Mouse (Mus musculus) midbrain, embryonic 16.5 days (tissue): ENCODE data around the gene Tmtc1. TPM values are rescaled to one million over a fixed set of nuclear protein-coding genes. Genes with fewer than 3 reads are reported as not detected.

Experiments
- ATAC-seq: fragments of 200-750 bp; cut with Nextera tagmentation; 2 replicates; pipeline ENCODE4 v1.8.0; 2017; ENCODE audit warnings: moderate TSS enrichment
- H3K27ac ChIP-seq: fragments of 300-500 bp; sonication (generic); 2 replicates; pipeline ENCODE4 v1.5.1; 2014; ENCODE audit warnings: mild to moderate bottlenecking, low read length, mixed read lengths
- H3K27me3 ChIP-seq: fragments of 300-500 bp; sonication (generic); 2 replicates; pipeline ENCODE4 v1.6.1; 2014; ENCODE audit warnings: low read depth, low read length, mixed read lengths; ENCODE audit not compliant: control insufficient read depth, insufficient read depth
- H3K36me3 ChIP-seq: fragments of 300-500 bp; sonication (generic); 2 replicates; pipeline ENCODE4 v1.6.1; 2014; ENCODE audit warnings: mild to moderate bottlenecking, low read length, moderate library complexity, mixed read lengths; ENCODE audit not compliant: control insufficient read depth, insufficient read depth
- H3K4me1 ChIP-seq: fragments of 300-500 bp; sonication (generic); 2 replicates; pipeline ENCODE4 v1.6.1; 2014; ENCODE audit warnings: mild to moderate bottlenecking, low read length, mixed read lengths; ENCODE audit not compliant: control insufficient read depth, insufficient read depth
- H3K4me2 ChIP-seq: fragments of 300-500 bp; sonication (generic); 2 replicates; pipeline ENCODE4 v1.6.1; 2014; ENCODE audit warnings: mild to moderate bottlenecking, low read length, mixed read lengths
- H3K4me3 ChIP-seq: fragments of 300-500 bp; sonication (generic); 2 replicates; pipeline ENCODE4 v1.5.1; 2014; ENCODE audit warnings: low read depth, mild to moderate bottlenecking, low read length, moderate library complexity, mixed read lengths
- H3K9ac ChIP-seq: fragments of 300-500 bp; sonication (generic); 2 replicates; pipeline ENCODE4 v1.6.1; 2014; ENCODE audit warnings: low read depth, low read length, mixed read lengths
- H3K9me3 ChIP-seq: fragments of 300-500 bp; sonication (generic); replicated peaks from 2 replicates; pipeline ENCODE4 v1.6.1; 2014; ENCODE audit warnings: mild to moderate bottlenecking, low read length, mixed read lengths; ENCODE audit not compliant: control insufficient read depth, poor library complexity, severe bottlenecking
- WGBS: fragments of 180-500 bp; shearing (Covaris S2); extraction: QIAGEN DNeasy Blood & Tissue Kit; methylation state at CpG from one replicate; pipeline ENCODE4 v1.1.7; 2014; 5-methylcytosine and 5-hydroxymethylcytosine counted together
- polyA plus RNA-seq: library from polyadenylated mRNA; unstranded; fragments of >200 nt; fragmentation: Nextera tagmentation; extraction: Ambion mirVana; gene quantifications from 2 replicates; pipeline ENCODE4 v1.2.1, GENCODE M21; 2015

Tmtc1 gene
- polyA plus RNA-seq, 1 experiment from 2014 or later, result 2.9 TPM

- H3K9me3 ChIP-seq, result no peaks in the 10 kb centered on the region
- no peaks in the 10 kb centered on the region for H3K36me3 ChIP-seq
- 22% methylated on average over 4 of the region's 4 CpGs for WGBS
- H3K4me3 ChIP-seq, result no peak overlapping the region
- no peak overlapping the region for H3K4me2 ChIP-seq
- H3K27me3 ChIP-seq, result no peaks in the 10 kb centered on the region
- no peak overlapping the region for H3K9ac ChIP-seq
- no peak overlapping the region for H3K27ac ChIP-seq
- ATAC-seq, result no peak
- H3K4me1 ChIP-seq, result no peaks in the 10 kb centered on the region
These were observed 77.1 kb downstream of the Tmtc1 start for GRCm38 (mm10) chr6:148367094-148367539.

GRCm38 (mm10) chr6:148366629-148367028 is 77.6 kb downstream of the Tmtc1 start:
- 95% methylated on average over 1 of the region's 1 CpGs for WGBS
- ATAC-seq, result no peak
- H3K36me3 ChIP-seq, result no peaks in the 10 kb centered on the region
- H3K27ac ChIP-seq, result no peak overlapping the region
- no peaks in the 10 kb centered on the region for H3K27me3 ChIP-seq
- H3K4me3 ChIP-seq, result no peak overlapping the region
- H3K9me3 ChIP-seq, result no peaks in the 10 kb centered on the region
- H3K4me1 ChIP-seq, result no peaks in the 10 kb centered on the region
- H3K4me2 ChIP-seq, result no peak overlapping the region
- H3K9ac ChIP-seq, result no peak overlapping the region

- 67% methylated on average over 1 of the region's 1 CpGs for WGBS
- no peak for ATAC-seq
- H3K27ac ChIP-seq, result no peak overlapping the region
These were observed 81.0 kb downstream of the Tmtc1 start for GRCm38 (mm10) chr6:148363162-148363561.

GRCm38 (mm10) chr6:148362475-148362874 is 81.7 kb downstream of the Tmtc1 start:
- H3K27me3 ChIP-seq, result no peaks in the 10 kb centered on the region
- no peak for ATAC-seq
- H3K4me1 ChIP-seq, result peaks cover 4% of the 10 kb centered on the region; the same call in 1 of the 2 replicates
- no peaks in the 10 kb centered on the region for H3K9me3 ChIP-seq
- no peak overlapping the region for H3K4me3 ChIP-seq
- H3K27ac ChIP-seq, result peak overlapping the region; percentile 15; the same call in 1 of the 2 replicates
- no peak overlapping the region for H3K9ac ChIP-seq
- 66% methylated on average over 3 of the region's 3 CpGs for WGBS
- H3K4me2 ChIP-seq, result no peak overlapping the region
- H3K36me3 ChIP-seq, result no peaks in the 10 kb centered on the region

More at GRCm38 (mm10) chr6:148363162-148363561, 81.0 kb downstream of the Tmtc1 start:
- no peaks in the 10 kb centered on the region for H3K9me3 ChIP-seq
- no peaks in the 10 kb centered on the region for H3K36me3 ChIP-seq
- peaks cover 4% of the 10 kb centered on the region; the same call in 1 of the 2 replicates for H3K4me1 ChIP-seq
- H3K27me3 ChIP-seq, result no peaks in the 10 kb centered on the region
- no peak overlapping the region for H3K4me2 ChIP-seq
- H3K9ac ChIP-seq, result no peak overlapping the region
- H3K4me3 ChIP-seq, result no peak overlapping the region

- H3K9ac ChIP-seq, result no peak overlapping the region
- H3K4me3 ChIP-seq, result no peak overlapping the region
- 73% methylated on average over 7 of the region's 7 CpGs for WGBS
- no peak for ATAC-seq
- no peak overlapping the region for H3K27ac ChIP-seq
- peaks cover 4% of the 10 kb centered on the region for H3K4me1 ChIP-seq
- peaks cover 6% of the 10 kb centered on the region; the same call in 1 of the 2 replicates for H3K36me3 ChIP-seq
- no peak overlapping the region for H3K4me2 ChIP-seq
- H3K9me3 ChIP-seq, result 0 out of 2 replicates have a peak, but pooled peaks cover 6% of the 10 kb centered on the region
- H3K27me3 ChIP-seq, result no peaks in the 10 kb centered on the region
These were observed 84.8 kb downstream of the Tmtc1 start for GRCm38 (mm10) chr6:148359348-148359905.

GRCm38 (mm10) chr6:148358580-148359246 is 85.5 kb downstream of the Tmtc1 start:
- H3K4me2 ChIP-seq, result no peak overlapping the region
- peaks cover 4% of the 10 kb centered on the region for H3K4me1 ChIP-seq
- H3K4me3 ChIP-seq, result no peak overlapping the region
- no peak overlapping the region for H3K9ac ChIP-seq
- ATAC-seq, result no peak
- no peak overlapping the region for H3K27ac ChIP-seq
- no peaks in the 10 kb centered on the region for H3K27me3 ChIP-seq
- WGBS, result 23% methylated on average over 8 of the region's 12 CpGs
- 0 out of 2 replicates have a peak, but pooled peaks cover 6% of the 10 kb centered on the region for H3K9me3 ChIP-seq
- H3K36me3 ChIP-seq, result peaks cover 6% of the 10 kb centered on the region; the same call in 1 of the 2 replicates

- Histone ChIP-seq H3K4me1 (peaks cover 4% of the 10 kb centered on the region), H3K36me3 (peaks cover 6% of the 10 kb centered on the region; the same call in 1 of the 2 replicates), H3K9me3 (0 out of 2 replicates have a peak, but pooled peaks cover 6% of the 10 kb centered on the region), H3K27ac (no peak overlapping the region), H3K4me3 (no peak overlapping the region), H3K27me3 (no peaks in the 10 kb centered on the region), H3K4me2 (no peak overlapping the region), H3K9ac (no peak overlapping the region)
- no peak for ATAC-seq
These were observed 88.0 kb downstream of the Tmtc1 start for GRCm38 (mm10) chr6:148356141-148356540.

- H3K27ac ChIP-seq, result no peak overlapping the region
- H3K27me3 ChIP-seq, result no peaks in the 10 kb centered on the region
- peaks cover 4% of the 10 kb centered on the region for H3K4me1 ChIP-seq
- ATAC-seq, result peak; percentile 85
- WGBS, result 36% methylated on average over 83 of the region's 85 CpGs
- H3K9me3 ChIP-seq, result 0 out of 2 replicates have a peak, but pooled peaks cover 6% of the 10 kb centered on the region
- peak overlapping the region; percentile 48 for H3K4me3 ChIP-seq
- H3K36me3 ChIP-seq, result peaks cover 6% of the 10 kb centered on the region; the same call in 1 of the 2 replicates
- H3K4me2 ChIP-seq, result peak overlapping the region; percentile 52
- peak overlapping the region; percentile 57 for H3K9ac ChIP-seq
These were observed 89.4 kb downstream of the Tmtc1 start for GRCm38 (mm10) chr6:148354509-148355474.
